Mouse (Mus musculus): Measurements from ENCODE around the gene Camk2d.
A peak's percentile ranks its signal among the peaks of the same experiment; 100 is the strongest.

Camk2d gene

GRCm38 (mm10) chr3:126746148-126746803, 150.2 kb downstream of the Camk2d start:
- no peak for DNase-seq (ENCODE audit: low spot score)

DNA sequence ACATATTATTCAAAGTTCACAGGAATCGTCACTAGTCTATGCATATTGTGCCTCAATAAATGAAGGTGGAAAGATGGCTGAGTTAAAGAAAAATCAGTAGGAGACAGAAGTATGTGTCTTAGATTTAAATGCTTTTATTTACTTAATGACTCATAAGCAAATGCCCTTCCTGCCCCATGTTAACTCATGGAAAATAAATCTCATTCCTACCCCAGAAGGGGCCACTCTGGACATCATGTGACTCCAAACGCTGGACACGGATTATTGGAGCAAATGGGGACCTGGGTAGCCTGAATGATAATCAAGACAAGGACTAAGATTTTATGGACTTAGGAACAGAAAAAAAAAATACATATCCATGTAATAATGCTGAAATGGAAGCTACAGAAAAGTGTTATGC, 151.5 kb downstream of the Camk2d start:
- no peak for DNase-seq (ENCODE audit: low spot score)

GRCm38 (mm10) chr3:126751377-126752098, 155.4 kb downstream of the Camk2d start:
- no peak for DNase-seq (ENCODE audit: low spot score)

GRCm38 (mm10) chr3:126752978-126753377, 156.9 kb downstream of the Camk2d start:
- DNase-seq (ENCODE audit: low spot score) = no peak

- DNase-seq (ENCODE audit: low spot score) = no peak
Measured at GRCm38 (mm10) chr3:126758398-126758797, 162.3 kb downstream of the Camk2d start.

DNA sequence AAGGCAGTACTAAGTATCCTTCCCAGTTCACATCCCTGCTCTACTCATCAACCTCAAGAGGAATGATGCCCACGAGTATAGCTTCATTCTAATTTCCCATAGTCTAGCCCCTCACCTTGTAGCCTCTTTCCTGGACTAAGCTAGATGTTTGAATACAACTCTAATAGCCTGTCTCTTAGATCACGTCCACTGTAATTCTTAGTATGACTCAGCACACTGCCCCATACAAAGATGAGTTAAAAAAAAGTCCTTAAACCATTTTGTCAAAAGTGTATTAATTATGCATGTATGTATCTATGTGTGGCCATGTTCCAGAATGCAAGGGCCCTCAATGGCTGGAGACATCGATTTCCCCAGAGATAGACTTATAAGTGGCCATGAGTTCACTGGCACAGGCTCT, 164.5 kb downstream of the Camk2d start:
- no peak for DNase-seq (ENCODE audit: low spot score)

- DNase-seq (ENCODE audit: low spot score) = no peak
Measured at GRCm38 (mm10) chr3:126764745-126765144, 168.6 kb downstream of the Camk2d start.

- DNase-seq (ENCODE audit: low spot score) = no peak
Measured at GRCm38 (mm10) chr3:126770056-126770455, 174.0 kb downstream of the Camk2d start.

GRCm38 (mm10) chr3:126771032-126771431, 174.9 kb downstream of the Camk2d start:
- DNase-seq (ENCODE audit: low spot score) = no peak

DNA sequence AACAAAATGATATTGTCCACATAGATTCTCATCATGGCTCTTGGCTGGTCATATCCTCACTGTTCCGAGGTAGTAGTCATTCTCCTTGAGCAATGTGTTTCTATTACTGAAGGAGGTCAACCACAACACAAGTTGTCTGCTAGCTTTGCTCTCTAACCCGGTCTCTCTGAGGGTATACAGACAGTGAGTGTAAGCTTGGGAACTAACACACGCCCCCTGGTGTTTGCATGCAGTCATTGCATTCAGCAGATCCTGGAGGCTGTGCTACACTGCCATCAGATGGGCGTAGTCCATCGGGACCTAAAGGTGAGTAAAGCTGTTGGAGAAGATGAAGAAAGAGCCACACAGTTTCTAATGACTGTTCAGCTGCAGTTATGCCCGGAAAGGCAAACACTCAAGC, 175.4 kb downstream of the Camk2d start:
- peak; percentile 78 for DNase-seq (ENCODE audit: low spot score)

- DNase-seq (ENCODE audit: low spot score) = no peak
Measured at GRCm38 (mm10) chr3:126776001-126776400, 179.9 kb downstream of the Camk2d start.

DNA sequence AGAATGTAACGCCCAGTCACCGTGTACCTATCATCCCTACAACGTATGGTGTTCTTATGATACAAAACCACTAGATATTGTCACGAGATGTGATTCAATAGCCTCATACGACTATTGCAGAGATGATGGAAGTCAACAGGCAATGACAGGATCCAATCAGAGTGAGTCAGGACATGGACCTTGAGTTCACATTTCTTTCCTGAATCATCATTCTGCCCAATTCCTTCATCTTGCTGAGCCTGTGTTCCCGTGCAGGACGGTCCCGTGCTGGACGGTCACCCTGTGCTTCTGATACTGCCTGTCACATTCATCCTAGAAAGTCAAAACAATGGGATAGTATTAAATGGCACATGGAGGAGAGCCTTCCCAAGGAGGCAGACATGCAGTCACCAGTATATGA, 181.0 kb downstream of the Camk2d start:
- no peak for DNase-seq (ENCODE audit: low spot score)

DNA sequence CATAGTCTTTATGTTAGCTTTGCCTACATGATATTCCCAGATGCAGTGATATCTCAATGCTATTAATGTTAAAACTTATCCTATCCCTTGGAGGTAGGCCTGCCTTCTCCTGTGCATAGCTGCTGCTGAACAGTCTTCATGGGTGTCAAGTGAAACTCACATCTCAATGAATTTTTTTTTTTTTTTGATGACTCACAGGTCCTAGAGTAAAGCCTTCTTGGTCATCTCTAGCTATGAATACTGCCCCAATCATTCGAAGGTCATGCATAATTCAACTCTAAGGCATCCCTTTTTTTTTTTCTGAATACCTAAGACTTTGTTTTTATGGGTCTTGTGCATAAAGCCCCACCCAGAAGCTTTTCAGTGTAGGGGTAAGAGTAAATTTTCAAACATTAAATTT, 181.8 kb downstream of the Camk2d start:
- no peak for DNase-seq (ENCODE audit: low spot score)

GRCm38 (mm10) chr3:126780014-126780615, 184.0 kb downstream of the Camk2d start:
- DNase-seq (ENCODE audit: low spot score) = no peak

- DNase-seq (ENCODE audit: low spot score) = no peak
Measured at GRCm38 (mm10) chr3:126793035-126793964, 197.2 kb downstream of the Camk2d start.

DNA sequence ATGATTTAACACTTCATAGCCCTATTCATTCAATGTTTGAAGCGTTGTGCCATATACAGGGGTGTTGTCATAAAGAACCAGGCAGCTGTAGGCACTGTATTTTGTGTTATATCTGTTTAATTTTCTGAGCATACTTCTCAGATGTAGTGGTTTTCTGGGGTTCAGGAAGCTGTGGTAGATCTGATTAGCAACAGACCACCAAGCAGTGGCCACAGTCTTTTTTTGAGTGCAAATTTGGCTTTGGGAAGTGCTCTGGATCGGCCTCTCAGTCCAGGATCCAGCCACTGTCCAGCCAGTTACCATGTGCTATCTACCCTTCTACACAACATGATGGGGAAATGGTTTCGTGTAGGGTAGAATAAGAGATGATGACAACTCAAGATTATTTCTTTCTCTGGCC, 199.8 kb downstream of the Camk2d start:
- no peak for DNase-seq (ENCODE audit: low spot score)

DNA sequence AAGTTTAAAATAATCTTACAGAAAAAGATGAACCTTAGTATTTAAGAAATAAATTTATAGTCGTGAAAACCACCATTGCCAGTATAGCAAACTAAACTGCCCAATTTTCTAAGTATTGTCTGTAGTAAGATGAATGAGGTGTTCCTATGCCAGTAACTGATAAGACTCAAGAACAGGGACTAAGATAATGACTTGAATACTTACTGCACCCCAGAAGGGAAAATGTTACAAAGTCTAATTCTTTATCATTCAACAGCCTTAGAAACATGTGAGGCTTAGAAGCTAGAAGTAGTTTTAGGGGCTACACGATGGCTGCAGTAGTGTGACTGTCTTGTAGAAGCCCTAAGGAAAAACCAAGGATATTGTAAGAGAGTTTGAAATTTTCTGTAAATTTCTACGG, 200.9 kb downstream of the Camk2d start:
- DNase-seq (ENCODE audit: low spot score) = no peak

- DNase-seq (ENCODE audit: low spot score) = no peak
Measured at GRCm38 (mm10) chr3:126797810-126798209, 201.7 kb downstream of the Camk2d start.

DNA sequence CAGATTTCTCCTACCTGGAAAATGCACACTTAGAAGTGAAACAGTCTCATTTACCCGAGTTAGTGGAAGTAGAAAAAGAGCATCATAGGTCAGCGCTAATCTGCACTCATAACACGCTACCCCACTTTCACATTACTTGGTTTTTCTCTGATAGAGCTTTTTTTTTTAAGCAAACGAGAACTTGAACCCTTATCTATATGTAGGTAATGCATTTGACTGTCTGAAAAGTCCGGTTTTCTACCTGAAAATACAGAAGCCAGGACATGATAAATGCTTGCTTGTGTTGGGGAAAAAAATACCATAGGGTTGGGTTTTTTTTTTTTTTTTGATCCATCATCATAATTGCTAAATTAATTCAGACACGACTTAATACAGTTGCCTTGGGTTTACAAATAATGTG, 206.9 kb downstream of the Camk2d start:
- no peak for DNase-seq (ENCODE audit: low spot score)

DNA sequence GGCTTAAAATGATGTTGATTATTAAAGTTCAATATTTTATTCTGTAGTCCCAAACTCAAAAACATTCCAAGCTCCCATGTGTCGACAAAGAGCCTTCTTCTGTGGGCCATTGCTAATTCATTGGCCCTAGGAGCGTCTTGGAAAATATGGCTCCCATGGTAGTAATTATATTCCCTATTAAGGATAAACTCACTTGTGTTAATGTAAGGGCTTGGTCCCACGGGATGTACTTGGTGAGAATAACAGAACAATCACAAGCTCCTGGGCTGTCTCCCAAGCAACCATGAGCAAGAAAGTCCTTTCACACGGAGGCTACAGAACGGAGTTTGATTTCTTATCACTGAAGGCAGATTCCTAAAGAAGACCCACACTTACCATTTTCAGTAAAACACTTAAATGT, 208.9 kb downstream of the Camk2d start:
- DNase-seq (ENCODE audit: low spot score) = no peak

- no peak for DNase-seq (ENCODE audit: low spot score)
Measured at GRCm38 (mm10) chr3:126806145-126806544, 210.0 kb downstream of the Camk2d start.

DNA sequence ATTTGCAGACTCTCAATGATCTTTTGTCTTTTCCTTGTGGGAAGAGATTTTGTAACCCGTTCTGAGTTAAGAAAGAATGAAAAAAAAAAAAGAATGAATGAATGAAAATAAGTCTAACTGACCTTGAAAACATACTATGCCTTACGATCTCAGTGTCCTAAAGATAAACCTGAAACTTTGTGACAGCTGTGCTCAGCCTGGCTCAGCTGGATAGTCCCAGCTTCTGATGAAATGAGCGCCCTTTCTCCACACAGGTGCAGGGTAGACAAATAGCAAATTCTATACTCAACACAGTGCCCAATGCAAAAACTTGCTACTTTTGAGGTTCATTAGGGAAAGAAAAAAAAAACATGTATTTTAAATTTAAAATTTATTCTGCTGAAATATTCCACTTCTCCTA, 213.8 kb downstream of the Camk2d start:
- DNase-seq (ENCODE audit: low spot score) = no peak

Measured in testis, postnatal 10 days (tissue).